Mouse (Mus musculus) liver, adult 2 months (tissue): ENCODE measurements around the gene Phf21a. TPM values are rescaled to one million over a fixed set of nuclear protein-coding genes. Genes with fewer than 3 reads are reported as not detected.

Experiments
- DNase-seq: peaks from one replicate; pipeline ENCODE4 v3.0.0-alpha.2; 2011; ENCODE audit warnings: low read depth, low spot score; ENCODE audit errors: extremely low read depth
- H3K27ac ChIP-seq: fragments of 200-500 bp; replicated peaks from 2 replicates; pipeline ENCODE4 v1.5.1; 2012; ENCODE audit warnings: low read depth, mild to moderate bottlenecking, control low read depth, inconsistent platforms, low read length; ENCODE audit not compliant: insufficient read depth
- H3K27me3 ChIP-seq: fragments of 200-500 bp; 2 replicates; pipeline ENCODE4 v1.6.1; 2012; ENCODE audit warnings: mild to moderate bottlenecking, moderate library complexity, low read length, inconsistent platforms; ENCODE audit not compliant: control insufficient read depth, insufficient read depth
- H3K36me3 ChIP-seq: fragments of 200-500 bp; 2 replicates; pipeline ENCODE4 v1.6.1; 2012; ENCODE audit warnings: low read length, inconsistent platforms; ENCODE audit not compliant: control insufficient read depth, insufficient read depth
- H3K4me1 ChIP-seq: fragments of 200-500 bp; 2 replicates; pipeline ENCODE4 v1.6.1; 2011; ENCODE audit warnings: low read length; ENCODE audit not compliant: control insufficient read depth, insufficient read depth
- H3K4me3 ChIP-seq: fragments of 200-500 bp; 2 replicates; pipeline ENCODE4 v1.5.1; 2011; ENCODE audit warnings: low read depth, mild to moderate bottlenecking, control low read depth, low read length, moderate library complexity; ENCODE audit not compliant: insufficient read depth
- H3K79me2 ChIP-seq: fragments of 200-500 bp; 2 replicates; pipeline ENCODE4 v1.6.1; 2012; ENCODE audit warnings: inconsistent platforms, mild to moderate bottlenecking, low read length, moderate library complexity; ENCODE audit not compliant: control insufficient read depth, insufficient read depth
- H3K9ac ChIP-seq: fragments of 200-500 bp; 2 replicates; pipeline ENCODE4 v1.6.1; 2012; ENCODE audit warnings: low read depth, mild to moderate bottlenecking, control low read depth, inconsistent platforms, low read length
- CTCF ChIP-seq: fragments of 200-500 bp; IDR thresholded peaks from 2 replicates; pipeline ENCODE4 v1.5.1; 2011; ENCODE audit warnings: low read depth, low read length, control low read depth
- POLR2A ChIP-seq: fragments of 200-500 bp; IDR thresholded peaks from 2 replicates; pipeline ENCODE4 v1.6.1; 2011; ENCODE audit warnings: low read length, control low read depth; ENCODE audit not compliant: insufficient read depth; ENCODE audit errors: extremely low read depth
- WGBS: fragments of 180-500 bp; shearing (Covaris S2); methylation state at CpG from one replicate; pipeline ENCODE4 v1.1.7; 2018; 5-methylcytosine and 5-hydroxymethylcytosine counted together
- polyA plus RNA-seq: library from polyadenylated mRNA; depleted of rRNA; stranded (reverse); fragments of >200 nt; gene quantifications from 2 replicates; pipeline ENCODE4 v1.2.3, GENCODE M21; 2012; rRNA removed
- total RNA-seq: library from RNA; depleted of rRNA; stranded (reverse); fragments of >200 nt; gene quantifications from 2 replicates; pipeline ENCODE4 v1.2.3, GENCODE M21; 2014; rRNA removed

The Phf21a gene
- total and polyA plus RNA-seq, 2 experiments, result 11.4 to 14.5 TPM

DNA sequence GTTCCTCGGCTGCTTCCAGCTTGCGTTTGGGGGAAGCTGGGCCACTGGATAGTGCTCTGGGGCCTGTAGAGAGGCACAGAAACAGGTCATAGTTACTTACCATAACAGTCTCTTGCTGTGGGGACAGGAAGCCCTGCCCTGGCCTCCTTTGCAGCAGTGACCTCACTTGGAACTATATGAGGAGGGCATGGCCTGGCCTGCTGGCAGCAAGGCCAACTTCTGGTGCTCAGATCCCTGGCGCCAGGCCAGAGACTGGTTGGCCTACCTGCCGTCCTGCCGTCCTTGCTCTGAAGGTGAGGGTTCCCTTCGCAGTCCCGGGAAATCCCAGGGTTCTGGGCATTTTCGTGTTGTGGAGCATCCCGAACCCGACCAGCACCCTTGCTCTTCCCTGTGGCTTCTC lies 318.8 kb downstream of the Phf21a start:
- Histone ChIP-seq H3K4me3 (no peak overlapping the region), H3K36me3 (peaks cover 62% of the 10 kb centered on the region), H3K9ac (no peak overlapping the region), H3K27ac (no peak overlapping the region), H3K4me1 (no peaks in the 10 kb centered on the region), H3K27me3 (no peaks in the 10 kb centered on the region), H3K79me2 (no peaks in the 10 kb centered on the region)
- TF ChIP-seq POLR2A, result no peak
- no peak for TF ChIP-seq CTCF
- DNase-seq, result peak; percentile 64
- WGBS, result 50% methylated on average over 10 of the region's 10 CpGs

Other genes with a start within 250 kb of the Phf21a start
- gene Chrm4, start 165.9 kb upstream of the Phf21a start, total RNA-seq, result 0.13 TPM in 1 of 2 replicates, not detected in the other
- gene Chrm4, start 165.9 kb upstream of the Phf21a start, polyA plus RNA-seq, result not detected in 2 replicates
- gene Mdk, start 160.8 kb upstream of the Phf21a start, total RNA-seq, result not detected in 2 replicates
- 0.50 and 0.56 TPM in 2 replicates for gene Mdk, start 160.8 kb upstream of the Phf21a start, polyA plus RNA-seq
- gene Gm9821, start 147.4 kb upstream of the Phf21a start, total RNA-seq, result not detected in 2 replicates
- gene Gm9821, start 147.4 kb upstream of the Phf21a start, polyA plus RNA-seq, result not detected in 2 replicates
- 13.2 and 23.6 TPM in 2 replicates for gene Dgkz, start 117.3 kb upstream of the Phf21a start, total RNA-seq
- 43.2 and 59.5 TPM in 2 replicates for gene Dgkz, start 117.3 kb upstream of the Phf21a start, polyA plus RNA-seq
- gene Creb3l1, start 68.6 kb upstream of the Phf21a start, total RNA-seq, result 0.18 and 0.20 TPM in 2 replicates
- 0.40 and 0.68 TPM in 2 replicates for gene Creb3l1, start 68.6 kb upstream of the Phf21a start, polyA plus RNA-seq